Mouse (Mus musculus) forebrain, embryonic 15.5 days (tissue): ENCODE results near the gene Olfml2b. TPM values are rescaled to one million over a fixed set of nuclear protein-coding genes. Genes with fewer than 3 reads are reported as not detected.

ENCODE experiments used
- ATAC-seq: fragments of 200-750 bp; cut with Nextera tagmentation; replicated peaks from 2 replicates; pipeline ENCODE4 v1.8.0; 2017; ENCODE audit warnings: mild to moderate bottlenecking, moderate TSS enrichment, moderate library complexity
- H3K27ac ChIP-seq: fragments of 300-500 bp; sonication (generic); replicated peaks from 2 replicates; pipeline ENCODE4 v1.5.1; 2015; ENCODE audit warnings: mild to moderate bottlenecking, inconsistent platforms
- H3K27me3 ChIP-seq: fragments of 300-500 bp; sonication (generic); 2 replicates; pipeline ENCODE4 v1.6.1; 2015; ENCODE audit warnings: inconsistent platforms
- H3K36me3 ChIP-seq: fragments of 300-500 bp; sonication (generic); 2 replicates; pipeline ENCODE4 v1.6.1; 2015; ENCODE audit warnings: mild to moderate bottlenecking, inconsistent platforms
- H3K4me1 ChIP-seq: fragments of 300-500 bp; sonication (generic); 2 replicates; pipeline ENCODE4 v1.6.1; 2015; ENCODE audit warnings: inconsistent platforms
- H3K4me2 ChIP-seq: fragments of 300-500 bp; sonication (generic); replicated peaks from 2 replicates; pipeline ENCODE4 v1.6.1; 2015; ENCODE audit warnings: mild to moderate bottlenecking, inconsistent platforms
- H3K4me3 ChIP-seq: fragments of 300-500 bp; sonication (generic); 2 replicates; pipeline ENCODE4 v1.5.1; 2015; ENCODE audit warnings: mild to moderate bottlenecking, inconsistent platforms
- H3K9ac ChIP-seq: fragments of 300-500 bp; sonication (generic); replicated peaks from 2 replicates; pipeline ENCODE4 v1.6.1; 2015; ENCODE audit warnings: mild to moderate bottlenecking, inconsistent platforms
- H3K9me3 ChIP-seq: fragments of 300-500 bp; sonication (generic); 2 replicates; pipeline ENCODE4 v1.6.1; 2016; ENCODE audit warnings: inconsistent platforms
- WGBS: fragments of 180-500 bp; shearing (Covaris S2); methylation state at CpG from one replicate; pipeline ENCODE4 v1.1.7; 2015; ENCODE audit warnings: mixed read lengths; 5-methylcytosine and 5-hydroxymethylcytosine counted together
- polyA plus RNA-seq: library from polyadenylated mRNA; unstranded; fragments of >200 nt; fragmentation: Nextera tagmentation; extraction: Ambion mirVana; gene quantifications from 2 replicates; pipeline ENCODE4 v1.2.1, GENCODE M21; 2015

Olfml2b gene
- polyA plus RNA-seq: 10.1 and 11.4 TPM in 2 replicates

- Histone ChIP-seq H3K4me1 (peaks cover 24% of the 10 kb centered on the region; the same call in 1 of the 2 replicates), H3K27me3 (no peaks in the 10 kb centered on the region), H3K9ac (peak within 1 kb of the TSS; percentile 68), H3K36me3 (no peaks in the 10 kb centered on the region), H3K9me3 (no peaks in the 10 kb centered on the region), H3K4me3 (peak within 1 kb of the TSS; percentile 66), H3K4me2 (peak within 1 kb of the TSS; percentile 78), H3K27ac (peak within 1 kb of the TSS; percentile 63; the same call in 1 of the 2 replicates)
- 13% methylated on average over 51 of the region's 51 CpGs for WGBS
- peak; percentile 99 for ATAC-seq
Measured at GRCm38 (mm10) chr1:170644255-170645205, at the start of gene Olfml2b. Gene Olfml2b, plus strand, starts transcription at chr1:170644532.

GRCm38 (mm10) chr1:170594575-170594974 is 49.8 kb upstream of the Olfml2b start:
- Histone ChIP-seq H3K27ac (no peak overlapping the region), H3K36me3 (no peaks in the 10 kb centered on the region), H3K4me1 (no peaks in the 10 kb centered on the region), H3K4me2 (no peak overlapping the region), H3K9ac (no peak overlapping the region), H3K4me3 (no peak overlapping the region), H3K27me3 (no peaks in the 10 kb centered on the region), H3K9me3 (no peaks in the 10 kb centered on the region)
- WGBS: 95% methylated on average over 7 of the region's 7 CpGs
- no peak for ATAC-seq

GRCm38 (mm10) chr1:170605228-170606001 is 38.9 kb upstream of the Olfml2b start:
- H3K4me3 ChIP-seq: no peak overlapping the region
- 61% methylated on average over 21 of the region's 21 CpGs for WGBS
- no peaks in the 10 kb centered on the region for H3K9me3 ChIP-seq
- no peak overlapping the region for H3K27ac ChIP-seq
- no peaks in the 10 kb centered on the region for H3K4me1 ChIP-seq
- no peak for ATAC-seq
- H3K4me2 ChIP-seq: no peak overlapping the region
- H3K27me3 ChIP-seq: no peaks in the 10 kb centered on the region
- H3K9ac ChIP-seq: no peak overlapping the region
- no peaks in the 10 kb centered on the region for H3K36me3 ChIP-seq

- Histone ChIP-seq H3K27ac (no peak overlapping the region), H3K9ac (no peak overlapping the region), H3K4me2 (no peak overlapping the region), H3K36me3 (no peaks in the 10 kb centered on the region), H3K9me3 (no peaks in the 10 kb centered on the region), H3K4me3 (no peak overlapping the region), H3K4me1 (no peaks in the 10 kb centered on the region), H3K27me3 (no peaks in the 10 kb centered on the region)
- 94% methylated on average over 8 of the region's 8 CpGs for WGBS
- no peak for ATAC-seq
Measured at GRCm38 (mm10) chr1:170607231-170607917, 37.0 kb upstream of the Olfml2b start.

GRCm38 (mm10) chr1:170608461-170609071 is 35.8 kb upstream of the Olfml2b start:
- H3K4me2 ChIP-seq: no peak overlapping the region
- H3K4me3 ChIP-seq: no peak overlapping the region
- no peaks in the 10 kb centered on the region for H3K27me3 ChIP-seq
- no peak overlapping the region for H3K27ac ChIP-seq
- 84% methylated on average over 3 of the region's 3 CpGs for WGBS
- H3K4me1 ChIP-seq: no peaks in the 10 kb centered on the region
- no peak for ATAC-seq
- no peaks in the 10 kb centered on the region for H3K9me3 ChIP-seq
- no peaks in the 10 kb centered on the region for H3K36me3 ChIP-seq
- no peak overlapping the region for H3K9ac ChIP-seq

GRCm38 (mm10) chr1:170609872-170610271 is 34.5 kb upstream of the Olfml2b start:
- no peak overlapping the region for H3K4me3 ChIP-seq
- H3K36me3 ChIP-seq: no peaks in the 10 kb centered on the region
- H3K4me2 ChIP-seq: no peak overlapping the region
- H3K27ac ChIP-seq: no peak overlapping the region
- no peaks in the 10 kb centered on the region for H3K9me3 ChIP-seq
- 90% methylated on average over 7 of the region's 7 CpGs for WGBS
- H3K4me1 ChIP-seq: no peaks in the 10 kb centered on the region
- H3K27me3 ChIP-seq: no peaks in the 10 kb centered on the region
- H3K9ac ChIP-seq: no peak overlapping the region
- ATAC-seq: no peak

GRCm38 (mm10) chr1:170610289-170610688 is 34.0 kb upstream of the Olfml2b start:
- Histone ChIP-seq H3K36me3 (no peaks in the 10 kb centered on the region), H3K4me2 (no peak overlapping the region), H3K4me1 (no peaks in the 10 kb centered on the region), H3K9ac (no peak overlapping the region), H3K27me3 (no peaks in the 10 kb centered on the region), H3K4me3 (no peak overlapping the region), H3K9me3 (no peaks in the 10 kb centered on the region), H3K27ac (no peak overlapping the region)
- no peak for ATAC-seq
- WGBS: 93% methylated on average over 3 of the region's 3 CpGs

GRCm38 (mm10) chr1:170610695-170611094 is 33.6 kb upstream of the Olfml2b start:
- ATAC-seq: no peak
- Histone ChIP-seq H3K27ac (no peak overlapping the region), H3K27me3 (no peaks in the 10 kb centered on the region), H3K4me2 (no peak overlapping the region), H3K9ac (no peak overlapping the region), H3K4me3 (no peak overlapping the region), H3K4me1 (no peaks in the 10 kb centered on the region), H3K9me3 (no peaks in the 10 kb centered on the region), H3K36me3 (no peaks in the 10 kb centered on the region)
- WGBS: 89% methylated on average over 3 of the region's 3 CpGs

- WGBS: 96% methylated on average over 3 of the region's 3 CpGs
- no peak overlapping the region for H3K4me3 ChIP-seq
- H3K27me3 ChIP-seq: no peaks in the 10 kb centered on the region
- no peak overlapping the region for H3K4me2 ChIP-seq
- H3K27ac ChIP-seq: no peak overlapping the region
- no peak for ATAC-seq
- H3K36me3 ChIP-seq: no peaks in the 10 kb centered on the region
- no peak overlapping the region for H3K9ac ChIP-seq
- H3K9me3 ChIP-seq: no peaks in the 10 kb centered on the region
- H3K4me1 ChIP-seq: no peaks in the 10 kb centered on the region
Measured at GRCm38 (mm10) chr1:170611631-170612030, 32.7 kb upstream of the Olfml2b start.

- Histone ChIP-seq H3K9me3 (no peaks in the 10 kb centered on the region), H3K4me1 (no peaks in the 10 kb centered on the region), H3K4me3 (no peak overlapping the region), H3K36me3 (no peaks in the 10 kb centered on the region), H3K9ac (no peak overlapping the region), H3K27me3 (no peaks in the 10 kb centered on the region), H3K4me2 (no peak overlapping the region), H3K27ac (no peak overlapping the region)
- WGBS: 60% methylated on average over 18 of the region's 18 CpGs
- ATAC-seq: peak; percentile 98
Measured at GRCm38 (mm10) chr1:170612968-170613872, 31.1 kb upstream of the Olfml2b start.
